Mouse (Mus musculus): ENCODE results near the gene Pglyrp1.
A peak's percentile ranks its signal among the peaks of the same experiment; 100 is the strongest.
"Not testable (repeated sequence)": the region's sequence is repeated elsewhere in the genome, so short reads cannot be mapped to it uniquely, and the experiment has no call there.

The Pglyrp1 gene

DNA sequence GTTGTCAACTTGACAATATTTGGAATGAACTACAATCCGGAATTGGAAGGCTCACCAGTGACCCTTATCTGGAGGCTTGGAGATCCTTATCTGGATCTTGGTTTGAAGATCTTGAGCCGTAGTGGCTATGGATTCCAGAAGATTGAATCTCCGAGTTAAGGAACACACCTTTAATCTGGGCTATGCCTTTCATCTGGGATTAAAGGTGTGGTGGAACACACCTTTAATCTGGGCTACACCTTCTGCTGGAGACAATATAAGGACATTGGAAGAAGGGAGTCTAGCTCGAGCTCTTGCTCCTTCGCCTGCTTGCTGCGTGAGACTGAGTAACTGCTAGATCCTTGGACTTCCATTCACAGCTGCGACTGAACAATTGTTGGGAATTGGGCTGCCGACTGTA is at the start of gene Pglyrp1:
Gene Pglyrp1 (plus strand): TSS at position 301 of the 400 bp plus-strand sequence.
- DNase-seq: not testable (repeated sequence)

GRCm38 (mm10) chr7:18821507-18821906 is 49.6 kb upstream of the Pglyrp1 start, which contains the start of gene Psg17:
Gene Psg17 (minus strand): TSS chr7:18821607.
- no peak for DNase-seq

GRCm38 (mm10) chr7:18827792-18828546 is 43.2 kb upstream of the Pglyrp1 start:
- no peak for DNase-seq

- no peak for DNase-seq
Observed at GRCm38 (mm10) chr7:18828592-18828991, 42.5 kb upstream of the Pglyrp1 start.

- no peak for DNase-seq
Observed at GRCm38 (mm10) chr7:18829545-18829944, 41.6 kb upstream of the Pglyrp1 start.

GRCm38 (mm10) chr7:18832298-18832697 is 38.8 kb upstream of the Pglyrp1 start:
- DNase-seq: no peak

DNA sequence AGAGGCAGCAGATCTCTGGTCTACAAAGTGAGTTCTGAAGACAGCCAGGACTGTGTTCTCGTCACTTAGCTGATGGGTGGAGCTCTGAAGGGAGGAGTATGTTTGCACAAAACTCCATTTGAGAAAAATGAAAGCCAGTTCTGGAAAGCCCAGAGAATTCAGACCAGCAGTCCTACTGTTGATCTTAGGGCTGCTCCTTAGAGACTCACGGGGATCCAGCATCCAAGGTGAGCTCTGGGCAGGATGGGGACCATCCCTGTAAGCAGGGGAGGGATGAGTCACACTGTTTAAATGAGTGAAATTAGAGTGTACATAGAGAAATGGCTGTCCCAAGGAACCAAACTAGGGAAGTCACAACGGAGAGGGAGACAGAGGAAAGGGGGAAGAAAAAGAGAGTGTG is 31.3 kb upstream of the Pglyrp1 start, which contains the start of gene Mill2:
Gene Mill2 (plus strand): TSS at position 102 of the 400 bp plus-strand sequence.
- DNase-seq: no peak

DNA sequence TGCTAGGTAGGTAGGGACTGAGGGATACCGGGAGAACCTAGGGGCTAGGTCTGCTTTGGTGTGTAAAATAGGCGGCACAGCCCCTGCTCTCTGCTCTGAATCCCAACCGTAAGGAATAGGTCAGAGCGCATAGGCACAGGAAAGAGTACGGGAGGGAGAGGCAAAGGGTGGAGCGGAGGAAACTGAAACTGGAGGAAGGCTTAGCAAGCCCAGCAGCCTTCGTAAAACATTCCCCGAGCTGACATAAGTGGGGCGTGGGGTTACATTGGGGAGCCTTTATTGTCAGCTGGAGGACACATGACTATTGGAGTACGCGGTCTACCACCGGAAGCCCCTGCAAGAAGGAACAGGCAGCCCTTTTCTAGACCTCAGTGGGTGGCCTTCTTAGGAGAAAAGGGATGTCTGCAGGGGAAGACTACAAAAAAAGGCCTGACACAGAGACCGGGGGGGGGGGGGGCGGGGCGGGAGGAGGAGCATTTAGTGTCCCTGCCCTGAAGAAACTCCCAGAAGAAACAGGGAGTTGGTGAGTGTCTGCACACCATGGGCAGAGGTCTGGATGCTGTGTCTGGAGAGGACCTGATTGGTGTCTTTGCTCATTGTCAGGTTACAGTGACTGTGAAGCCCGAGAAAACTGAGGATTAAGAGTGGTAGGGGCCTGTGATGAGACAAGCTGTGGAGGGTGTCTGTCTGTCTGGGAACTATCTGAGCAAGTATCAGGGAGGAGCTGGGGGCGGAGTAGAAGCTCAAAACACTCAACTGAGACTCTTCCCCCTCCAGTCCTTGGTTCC is 30.6 kb upstream of the Pglyrp1 start:
- DNase-seq: peak; percentile 64

- no peak for DNase-seq
Observed at GRCm38 (mm10) chr7:18841174-18841567, 30.0 kb upstream of the Pglyrp1 start.

DNA sequence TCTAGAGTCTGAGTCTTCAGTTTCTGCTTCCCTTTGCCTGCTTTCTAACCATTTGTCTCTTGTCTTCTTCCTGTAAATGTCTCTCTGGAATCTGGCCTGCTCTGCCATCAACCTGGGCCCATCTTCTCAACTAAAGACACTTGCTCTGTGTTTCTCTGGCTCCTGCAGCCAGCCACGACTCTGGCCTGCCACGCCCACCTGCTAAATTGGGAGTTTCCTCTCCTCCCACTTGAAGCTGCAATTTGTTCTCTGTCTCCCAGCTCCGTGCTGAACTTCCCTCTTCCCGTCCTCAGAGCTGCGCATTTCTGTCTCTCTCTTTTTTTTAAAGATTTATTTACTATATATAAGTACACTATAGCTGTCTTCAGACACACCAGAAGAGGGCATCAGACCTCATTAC is 26.3 kb upstream of the Pglyrp1 start:
- DNase-seq: no peak

DNA sequence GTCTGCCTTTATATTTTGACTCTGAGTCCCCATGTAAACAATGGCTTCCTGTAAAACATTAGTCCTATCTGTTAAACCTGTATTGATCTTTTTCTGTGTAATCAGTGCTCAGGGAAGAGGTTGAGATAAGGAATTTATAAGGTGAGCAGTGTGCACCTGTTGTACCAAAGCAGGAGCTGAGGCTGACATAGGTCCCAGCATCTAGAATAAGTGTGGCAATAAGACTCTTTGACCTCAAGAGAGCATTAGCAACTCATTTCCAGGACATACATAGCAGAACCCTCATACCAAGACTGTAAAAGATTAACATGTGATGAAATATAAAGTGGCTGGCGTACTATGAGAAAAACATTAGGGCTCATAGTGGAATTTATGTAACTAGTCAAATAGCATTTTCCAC is 22.7 kb upstream of the Pglyrp1 start:
- DNase-seq: no peak

DNA sequence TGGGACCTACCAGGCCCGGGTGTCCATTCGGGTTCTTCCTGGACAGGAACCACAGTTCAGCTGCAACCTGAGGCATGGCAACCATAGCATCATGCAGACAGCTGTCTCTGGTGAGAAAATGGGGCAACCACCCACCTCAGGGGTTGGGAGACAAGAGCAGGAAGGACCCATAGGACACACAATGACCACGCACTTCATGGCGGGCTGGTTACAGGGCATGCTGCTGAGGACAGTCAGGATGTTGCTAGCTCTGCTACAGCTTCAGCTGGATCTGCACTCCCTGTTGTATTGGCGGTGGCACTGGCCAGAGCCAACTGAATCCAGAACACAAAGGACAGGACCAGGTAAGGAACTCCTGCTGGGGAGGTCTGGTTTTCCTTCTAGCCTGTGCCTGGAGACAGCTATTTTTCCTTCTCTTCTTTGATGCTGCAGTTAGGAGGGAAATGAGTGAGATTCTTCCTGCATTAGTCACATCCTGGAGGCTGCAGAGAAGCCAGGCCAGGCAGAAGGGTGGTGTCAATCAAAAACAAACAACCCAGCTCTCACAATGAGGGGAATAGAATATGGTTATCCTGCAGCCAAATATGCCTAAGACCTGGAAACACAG is 12.7 kb upstream of the Pglyrp1 start:
- peak; percentile 24 for DNase-seq

GRCm38 (mm10) chr7:18862801-18863200 is 8.3 kb upstream of the Pglyrp1 start:
- no peak for DNase-seq

GRCm38 (mm10) chr7:18868491-18868890 is 2.6 kb upstream of the Pglyrp1 start:
- no peak for DNase-seq

GRCm38 (mm10) chr7:18872014-18872802 is 1.1 kb downstream of the Pglyrp1 start:
- no peak for DNase-seq

- no peak for DNase-seq
Observed at GRCm38 (mm10) chr7:18872816-18873215, 1.7 kb downstream of the Pglyrp1 start.

GRCm38 (mm10) chr7:18873253-18873652 is 2.1 kb downstream of the Pglyrp1 start:
- peak; percentile 50 for DNase-seq

DNA sequence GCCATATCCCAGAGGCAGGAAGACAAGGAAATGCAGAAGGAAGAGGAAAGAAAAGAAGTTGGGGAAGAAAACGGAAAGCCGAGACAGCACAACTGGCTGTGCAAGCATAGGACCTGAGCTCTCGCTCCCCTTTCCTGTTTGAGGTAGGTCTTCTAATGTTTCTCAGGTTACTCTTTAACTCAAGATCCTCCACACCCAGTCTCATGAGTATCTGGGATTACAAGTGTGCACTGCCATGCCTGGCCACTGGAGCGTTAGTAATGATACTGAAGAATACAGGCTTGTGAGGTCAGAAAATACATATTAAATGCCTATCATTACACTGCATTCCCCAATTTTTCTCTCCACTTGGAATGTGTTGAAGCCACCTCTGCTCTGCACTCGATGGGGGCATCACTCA is 4.2 kb downstream of the Pglyrp1 start:
- DNase-seq: no peak

DNA sequence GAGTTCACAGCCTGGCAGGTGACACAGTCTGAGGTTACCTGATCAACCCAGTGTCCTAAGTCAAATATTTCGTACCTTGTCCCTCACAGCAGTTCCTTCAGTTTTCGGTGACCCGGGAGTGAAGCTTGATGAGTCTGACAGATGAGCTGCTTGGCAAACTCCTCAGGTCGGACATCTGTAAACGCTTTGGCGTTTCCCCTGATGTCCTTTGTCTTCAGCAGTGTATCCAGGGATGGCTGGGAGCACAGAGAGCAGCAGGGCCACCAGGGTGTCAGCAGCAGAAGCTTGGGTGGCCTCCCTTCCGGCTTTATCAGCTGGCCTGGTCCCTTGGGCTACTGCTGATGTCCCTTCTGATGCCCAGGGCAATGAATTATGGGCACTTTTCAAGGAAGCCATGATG is 7.6 kb downstream of the Pglyrp1 start:
- no peak for DNase-seq

DNA sequence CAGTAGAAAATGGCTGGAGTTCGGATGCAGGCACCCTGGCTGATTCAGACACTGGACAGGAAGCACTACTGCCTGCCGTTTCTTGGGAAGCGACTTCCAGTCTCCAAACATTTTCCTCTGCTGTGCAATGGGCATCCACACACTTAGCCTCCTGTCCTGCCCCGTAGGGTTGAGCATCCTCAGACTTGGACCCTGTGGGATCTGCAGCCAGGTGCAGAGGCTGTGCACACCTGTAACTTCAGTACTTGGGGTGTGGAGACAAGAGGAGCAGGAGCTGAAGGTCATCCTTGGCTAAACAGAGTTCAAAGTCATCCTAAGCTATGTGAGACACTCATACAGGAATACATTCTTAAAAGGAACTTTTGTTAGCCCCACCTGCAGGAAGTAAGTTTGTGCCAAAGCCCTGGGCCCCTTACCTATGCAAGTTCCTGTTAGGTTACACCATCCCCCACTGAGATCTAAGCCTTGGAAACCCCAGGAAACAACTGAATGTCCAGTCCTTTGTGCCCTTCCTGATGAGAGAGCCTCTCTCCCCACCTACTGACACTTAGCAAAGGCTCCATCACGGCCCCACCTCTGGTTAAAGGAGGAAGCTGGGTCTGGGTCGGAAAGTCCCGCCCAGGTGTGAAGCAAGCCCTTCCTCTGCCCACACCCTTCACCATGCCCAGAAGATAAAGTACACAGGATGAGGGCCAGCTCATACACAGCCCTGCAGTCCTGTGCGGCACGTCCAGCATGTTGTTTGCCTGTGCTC is 13.0 kb downstream of the Pglyrp1 start:
- DNase-seq: no peak

- DNase-seq: no peak
Observed at GRCm38 (mm10) chr7:18884745-18885422, 13.8 kb downstream of the Pglyrp1 start.
